Mouse (Mus musculus) CD4-positive, CD25-positive, alpha-beta regulatory T cell, adult 2 months (primary cell): ENCODE measurements around the gene Prss2.

Experiments used
- DNase-seq: peaks from one replicate; pipeline ENCODE4 v3.0.0-alpha.2; 2012; ENCODE audit warnings: low read depth, low spot score

Prss2 gene

GRCm38 (mm10) chr6:41521487-41521886 lies at the start of gene Prss2:
Prss2 (plus strand) TSS chr6:41521787.
- DNase-seq, result no peak

- DNase-seq, result no peak
These were observed 22.2 kb upstream of the Prss2 start for GRCm38 (mm10) chr6:41499374-41499773.

GRCm38 (mm10) chr6:41504915-41505314 lies 16.7 kb upstream of the Prss2 start:
- peak; percentile 44 for DNase-seq

- peak; percentile 60 for DNase-seq
These were observed 16.3 kb upstream of the Prss2 start for GRCm38 (mm10) chr6:41505323-41505722.

GRCm38 (mm10) chr6:41518017-41518524 lies 3.5 kb upstream of the Prss2 start:
- no peak for DNase-seq

- no peak for DNase-seq
These were observed 4.9 kb downstream of the Prss2 start for GRCm38 (mm10) chr6:41526453-41526852.

GRCm38 (mm10) chr6:41527402-41527801 lies 5.8 kb downstream of the Prss2 start:
- DNase-seq, result no peak

- DNase-seq, result peak; percentile 39
These were observed 8.4 kb downstream of the Prss2 start for GRCm38 (mm10) chr6:41529987-41530386.

- peak; percentile 58 for DNase-seq
These were observed 10.6 kb downstream of the Prss2 start for GRCm38 (mm10) chr6:41532181-41532580.

- peak; percentile 75 for DNase-seq
These were observed 11.2 kb downstream of the Prss2 start for GRCm38 (mm10) chr6:41532687-41533284.

GRCm38 (mm10) chr6:41537376-41537775 lies 15.8 kb downstream of the Prss2 start:
- DNase-seq, result peak; percentile 54

GRCm38 (mm10) chr6:41538296-41538695 lies 16.7 kb downstream of the Prss2 start:
- peak; percentile 9 for DNase-seq

GRCm38 (mm10) chr6:41540746-41541145 lies 19.2 kb downstream of the Prss2 start:
- DNase-seq, result peak; percentile 25

- peak; percentile 74 for DNase-seq
These were observed 20.2 kb downstream of the Prss2 start for GRCm38 (mm10) chr6:41541746-41542145.

- DNase-seq, result peak; percentile 30
These were observed 21.4 kb downstream of the Prss2 start for GRCm38 (mm10) chr6:41542983-41543382.

GRCm38 (mm10) chr6:41543411-41544050 lies 21.9 kb downstream of the Prss2 start:
- DNase-seq, result peak; percentile 61

- DNase-seq, result peak; percentile 83
These were observed 22.9 kb downstream of the Prss2 start for GRCm38 (mm10) chr6:41544381-41544924.

GRCm38 (mm10) chr6:41545266-41545665 lies 23.7 kb downstream of the Prss2 start:
- DNase-seq, result peak; percentile 43

GRCm38 (mm10) chr6:41547056-41547650 lies 25.6 kb downstream of the Prss2 start:
- peak; percentile 29 for DNase-seq

- DNase-seq, result peak; percentile 19
These were observed 26.7 kb downstream of the Prss2 start for GRCm38 (mm10) chr6:41548286-41548685.

- DNase-seq, result peak; percentile 84
These were observed 31.9 kb downstream of the Prss2 start for GRCm38 (mm10) chr6:41553356-41554010.
